Comparison of ENCODE assay signal across 38 mouse cellular contexts in the genomic region with DNA sequence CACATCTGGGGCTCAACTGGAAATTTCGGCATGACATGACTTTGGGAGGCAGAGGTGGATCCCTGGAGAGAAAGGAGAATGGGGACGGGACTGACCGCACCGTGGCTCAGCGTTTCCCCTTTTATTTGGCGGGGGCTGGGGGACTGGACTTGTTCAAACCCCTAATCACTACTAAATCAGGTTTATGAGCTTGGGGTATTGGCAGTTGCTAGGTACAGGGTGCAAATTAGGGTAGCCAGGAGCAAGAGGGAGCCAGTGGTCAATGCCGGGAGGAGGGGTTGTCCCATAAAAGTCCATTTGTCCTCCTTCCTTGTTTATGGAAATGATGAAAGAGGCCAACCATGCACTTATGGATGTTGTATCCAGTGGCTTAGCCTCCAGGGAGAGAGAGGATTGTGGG. TPM values are rescaled to one million over a fixed set of nuclear protein-coding genes. Genes with fewer than 3 reads are reported as not detected.
"Had no signal": no experiment of that assay in that cellular context is flagged by ENCODE, and none has a peak within 500 bp of the region (broad histone marks: within the 10 kb centered on the region; RNA-seq: fewer than 3 reads in every experiment).

A gene (minus strand): TSS at position 101 of the 400 bp plus-strand sequence.

- H3K36me3 ChIP-seq: embryonic facial prominence, embryonic 10.5 days; embryonic facial prominence, embryonic 12.5 days; embryonic facial prominence, embryonic 13.5 days; embryonic facial prominence, embryonic 15.5 days; forebrain, embryonic 10.5 days; forebrain, embryonic 12.5 days; forebrain, embryonic 15.5 days; heart, embryonic 10.5 days had no signal

- DNase-seq: cerebellum, adult 8-10 months; cerebellum, adult 9-10 months; cerebellum, adult 9-11 months; cerebellum, postnatal 10 days; cerebellum, postnatal 14 days; cerebellum, postnatal 25 days; cerebellum, postnatal 36 days; embryo, embryonic 11 days; forebrain, postnatal 0 days; gastrocnemius, adult 2 months; gastrocnemius, postnatal 10 days; gastrocnemius, postnatal 14 days; gastrocnemius, postnatal 25 days; gastrocnemius, postnatal 36 days; heart, adult 18-20 months had no signal

- H3K4me3 ChIP-seq: embryonic facial prominence, embryonic 10.5 days; embryonic facial prominence, embryonic 12.5 days; embryonic facial prominence, embryonic 13.5 days; embryonic facial prominence, embryonic 15.5 days; erythroblast, embryonic 14.5 days; forebrain, embryonic 10.5 days; forebrain, embryonic 12.5 days; forebrain, embryonic 13.5 days; forebrain, embryonic 15.5 days; gastrocnemius, adult 2 months; heart, embryonic 10.5 days had no signal

- H3K27me3 ChIP-seq: embryonic facial prominence, embryonic 15.5 days; forebrain, embryonic 15.5 days had no signal

- H3K9ac ChIP-seq: embryonic facial prominence, embryonic 12.5 days; embryonic facial prominence, embryonic 13.5 days; embryonic facial prominence, embryonic 15.5 days; forebrain, embryonic 12.5 days; forebrain, embryonic 13.5 days; forebrain, embryonic 15.5 days; forebrain, postnatal 0 days had no signal

- H3K27ac ChIP-seq: embryonic facial prominence, embryonic 10.5 days; embryonic facial prominence, embryonic 12.5 days; embryonic facial prominence, embryonic 13.5 days; embryonic facial prominence, embryonic 15.5 days; forebrain, embryonic 10.5 days; forebrain, embryonic 12.5 days; forebrain, embryonic 13.5 days; forebrain, embryonic 15.5 days; gastrocnemius, adult 2 months; heart, embryonic 10.5 days had no signal

RNA-seq across cellular contexts. Expression of the gene that starts here (rescaled TPM):
- total RNA-seq: common myeloid progenitor, adult 5-6 weeks; forebrain, postnatal 0 days; gastrocnemius, adult 18-20 months; gastrocnemius, adult 2 months; gastrocnemius, adult 8-10 months; gastrocnemius, postnatal 10 days; gastrocnemius, postnatal 14 days; gastrocnemius, postnatal 25 days; gastrocnemius, postnatal 36 days; gastrocnemius, postnatal 4 days; granulocyte monocyte progenitor cell, adult 5-6 weeks; heart, adult 18-20 months; heart, adult 8-10 months had no signal
- polyA plus RNA-seq: cortical plate, adult 2 months; embryonic facial prominence, embryonic 10.5 days; embryonic facial prominence, embryonic 11.5 days; embryonic facial prominence, embryonic 12.5 days; embryonic facial prominence, embryonic 13.5 days; erythroblast, embryonic 14.5 days; forebrain, embryonic 10.5 days; forebrain, embryonic 11.5 days; forebrain, embryonic 12.5 days; forebrain, embryonic 13.5 days; forebrain, embryonic 14.5 days; forebrain, embryonic 15.5 days; forebrain, embryonic 16.5 days; forebrain, postnatal 0 days; frontal cortex, adult 2 months; gonadal fat pad, adult 2 months; heart, embryonic 10.5 days had no signal
